Mouse (Mus musculus) CH12.LX (cell line): ENCODE data around the gene Zkscan3. TPM values are rescaled to one million over a fixed set of nuclear protein-coding genes. Genes with fewer than 3 reads are reported as not detected.
A peak's percentile ranks its signal among the peaks of the same experiment; 100 is the strongest.
"Not testable (repeated sequence)": the region's sequence is repeated elsewhere in the genome, so short reads cannot be mapped to it uniquely, and the experiment has no call there.

ENCODE experiments used
- DNase-seq: peaks from one replicate; pipeline ENCODE4 v3.0.0-alpha.2; 2013; ENCODE audit errors: extremely low read depth
- H3K27ac ChIP-seq: 2 replicates; pipeline ENCODE4 v1.5.1; 2012; ENCODE audit warnings: low read depth, mild to moderate bottlenecking, control low read depth, moderate library complexity; ENCODE audit not compliant: insufficient read depth
- H3K27me3 ChIP-seq: replicated peaks from 2 replicates; pipeline ENCODE3; 2012; ENCODE audit warnings: inconsistent platforms
- H3K36me3 ChIP-seq, 2 experiments: replicated peaks in 1 of 2; 2 replicates each; pipeline versions ENCODE3 to v1.6.1; 2012; ENCODE audit warnings: inconsistent platforms in 1 of 2, low read length in 1 of 2, mild to moderate bottlenecking in 1 of 2, mixed read lengths in 1 of 2, moderate library complexity in 1 of 2; ENCODE audit not compliant: control insufficient read depth in 1 of 2, insufficient read depth in 1 of 2
- H3K4me1 ChIP-seq, 2 experiments: 2 replicates each; pipeline ENCODE4 v1.6.1; 2012; ENCODE audit warnings: inconsistent platforms in 1 of 2, moderate library complexity in 1 of 2; ENCODE audit not compliant: insufficient read depth in 2 of 2, control insufficient read depth in 1 of 2
- H3K4me2 ChIP-seq: 2 replicates; pipeline ENCODE4 v1.6.1; 2012; ENCODE audit warnings: low read depth, mild to moderate bottlenecking, control low read depth; ENCODE audit not compliant: poor library complexity, insufficient read depth, severe bottlenecking
- H3K4me3 ChIP-seq, 3 experiments: fragments of 150-350 bp in 1 of 3; sonication (generic) in 1 of 3; replicated peaks in 1 of 3; 2 replicates each; pipeline versions ENCODE3 to v1.5.1; 2011 to 2012; ENCODE audit warnings: low read depth in 2 of 3, low read length in 2 of 3, mild to moderate bottlenecking in 2 of 3, moderate library complexity in 2 of 3, control low read depth in 1 of 3, improper control_type of control experiment in 1 of 3, inconsistent platforms in 1 of 3, mixed read lengths in 1 of 3; ENCODE audit not compliant: poor library complexity in 1 of 3
- H3K79me2 ChIP-seq: replicated peaks from 2 replicates; pipeline ENCODE4 v1.6.1; 2012; ENCODE audit warnings: mild to moderate bottlenecking, moderate library complexity; ENCODE audit not compliant: control insufficient read depth, poor library complexity, insufficient read depth, severe bottlenecking; ENCODE audit errors: extremely low read depth
- H3K9ac ChIP-seq: 2 replicates; pipeline ENCODE4 v1.6.1; 2012; ENCODE audit warnings: low read depth, mild to moderate bottlenecking, control low read depth, moderate library complexity; ENCODE audit not compliant: insufficient read depth
- H3K9me3 ChIP-seq: replicated peaks from 2 replicates; pipeline ENCODE3; 2012; ENCODE audit warnings: low read length, inconsistent platforms, mixed read lengths
- BHLHE40 ChIP-seq: IDR thresholded peaks from 2 replicates; pipeline ENCODE4 v1.6.1; 2011; ENCODE audit warnings: mild to moderate bottlenecking, low read depth, low read length, improper control_type of control experiment
- CHD1 ChIP-seq: IDR thresholded peaks from 2 replicates; pipeline ENCODE4 v1.6.1; 2012; ENCODE audit warnings: low read depth, low read length, improper control_type of control experiment, inconsistent platforms
- CTCF ChIP-seq, 2 experiments: IDR thresholded peaks in 1 of 2; conservative IDR thresholded peaks in 1 of 2; 2 replicates each; pipeline ENCODE4 v1.5.1; 2011 to 2012; ENCODE audit warnings: low read depth in 2 of 2, low read length in 2 of 2, improper control_type of control experiment in 1 of 2, inconsistent platforms in 1 of 2, mild to moderate bottlenecking in 1 of 2, moderate library complexity in 1 of 2
- E2F4 ChIP-seq: IDR thresholded peaks from 2 replicates; pipeline ENCODE4 v1.6.1; 2011; ENCODE audit warnings: low read depth, low read length, improper control_type of control experiment; ENCODE audit not compliant: insufficient replicate concordance
- ELF1 ChIP-seq: IDR thresholded peaks from 2 replicates; pipeline ENCODE4 v1.6.1; 2014; ENCODE audit warnings: low read depth, mild to moderate bottlenecking, inconsistent platforms, low read length, improper control_type of control experiment
- EP300 ChIP-seq: IDR thresholded peaks from 2 replicates; pipeline ENCODE4 v1.6.1; 2011; ENCODE audit warnings: low read length, improper control_type of control experiment
- HCFC1 ChIP-seq: IDR thresholded peaks from 2 replicates; pipeline ENCODE4 v1.6.1; 2012; ENCODE audit warnings: low read depth, mild to moderate bottlenecking, inconsistent platforms, low read length, improper control_type of control experiment
- MAFK ChIP-seq: IDR thresholded peaks from 2 replicates; pipeline ENCODE4 v1.6.1; 2011; ENCODE audit warnings: low read length, improper control_type of control experiment; ENCODE audit not compliant: insufficient replicate concordance
- MAX ChIP-seq: IDR thresholded peaks from 2 replicates; pipeline ENCODE4 v1.6.1; 2011; ENCODE audit warnings: low read length, improper control_type of control experiment
- MAZ ChIP-seq: IDR thresholded peaks from 2 replicates; pipeline ENCODE4 v1.6.1; 2012; ENCODE audit warnings: low read depth, mild to moderate bottlenecking, inconsistent platforms, low read length, improper control_type of control experiment, moderate library complexity
- MYC ChIP-seq: IDR thresholded peaks from 2 replicates; pipeline ENCODE4 v1.6.1; 2011; ENCODE audit warnings: low read depth, mild to moderate bottlenecking, improper control_type of control experiment, low read length
- NRF1 ChIP-seq: IDR thresholded peaks from 2 replicates; pipeline ENCODE4 v1.6.1; 2014; ENCODE audit warnings: low read depth, mild to moderate bottlenecking, inconsistent platforms, low read length, improper control_type of control experiment, moderate library complexity
- POLR2AphosphoS2 ChIP-seq: IDR thresholded peaks from 2 replicates; pipeline ENCODE4 v1.6.1; 2011; ENCODE audit warnings: low read depth, low read length, improper control_type of control experiment
- RCOR1 ChIP-seq: conservative IDR thresholded peaks from 2 replicates; pipeline ENCODE4 v1.6.1; 2012; ENCODE audit warnings: low read depth, mild to moderate bottlenecking, inconsistent platforms, low read length, improper control_type of control experiment
- SMC3 ChIP-seq: IDR thresholded peaks from 2 replicates; pipeline ENCODE4 v1.6.1; 2011; ENCODE audit warnings: low read depth, low read length, improper control_type of control experiment
- TBP ChIP-seq: conservative IDR thresholded peaks from 2 replicates; pipeline ENCODE4 v1.6.1; 2011; ENCODE audit warnings: low read depth, low read length, improper control_type of control experiment
- USF1 ChIP-seq: IDR thresholded peaks from 2 replicates; pipeline ENCODE4 v1.6.1; 2014; ENCODE audit warnings: low read depth, mild to moderate bottlenecking, inconsistent platforms, low read length, improper control_type of control experiment
- USF2 ChIP-seq: conservative IDR thresholded peaks from 2 replicates; pipeline ENCODE4 v1.6.1; 2011; ENCODE audit warnings: low read depth, low read length, improper control_type of control experiment
- ZKSCAN1 ChIP-seq: IDR thresholded peaks from 2 replicates; pipeline ENCODE4 v1.6.1; 2012; ENCODE audit warnings: low read depth, inconsistent platforms, low read length, improper control_type of control experiment, borderline replicate concordance
- ZNF384 ChIP-seq: IDR thresholded peaks from 2 replicates; pipeline ENCODE4 v1.6.1; 2012; ENCODE audit warnings: low read depth, low read length, improper control_type of control experiment, inconsistent platforms
- dilution Hi-C: fragments of 300-500 bp; cut with MboI; formaldehyde crosslinking; loops from 2 replicates; pipeline ENCODE4 v1.14.3; 2020; ENCODE audit warnings: low sequenced_read_pairs; ENCODE audit not compliant: extremely low pct_unique_long_range_greater_than_20kb, extremely low pct_ligation_motif_present
- in situ Hi-C: fragments of 300-500 bp; cut with MboI; formaldehyde crosslinking; loops from 3 replicates; pipeline ENCODE4 v1.14.3; 2019; ENCODE audit warnings: low sequenced_read_pairs, low pct_ligation_motif_present, low pct_unique_long_range_greater_than_20kb, mixed read lengths
- polyA plus RNA-seq: library from polyadenylated mRNA; unstranded; fragments of >175 nt; gene quantifications from 2 replicates; pipeline ENCODE4 v1.2.1, GENCODE M21; 2012; ENCODE audit warnings: low read depth; ENCODE audit not compliant: insufficient read length
- total RNA-seq, 2 experiments: library from RNA; depleted of rRNA; stranded (reverse); fragments of 300-350 nt in 1 of 2; fragments of >200 nt in 1 of 2; gene quantifications; 2 replicates each; pipeline ENCODE4 v1.2.3; 2012 to 2014

The Zkscan3 gene
- total and polyA plus RNA-seq, 3 experiments: 19.1 to 32.7 (median 20.9) TPM

GRCm38 (mm10) chr13:21397486-21397885 lies 5.1 kb downstream of the Zkscan3 start:
- peaks cover 0 to 39% of the 10 kb centered on the region in 2 experiments; a peak in 2 of 4 replicates for H3K4me1 ChIP-seq
- H3K9ac ChIP-seq: no peak overlapping the region
- DNase-seq: no peak
- dilution Hi-C loops (no loop called here), in situ Hi-C loops (loop anchor here (25.0 kb wide), 1 partner anchor 315 kb away; the partner anchor contains the start of genes Hist1h2ai, Hist1h2bl, Hist1h2bm and Hist1h3h)
- no peak overlapping the region for H3K4me3 ChIP-seq
- H3K4me2 ChIP-seq: no peak overlapping the region
- H3K27me3 ChIP-seq: no peaks in the 10 kb centered on the region
- peaks cover 18% of the 10 kb centered on the region for H3K79me2 ChIP-seq
- H3K36me3 ChIP-seq: peaks cover 47 to 75% of the 10 kb centered on the region in 2 experiments
- no peak overlapping the region for H3K27ac ChIP-seq
- no peaks in the 10 kb centered on the region for H3K9me3 ChIP-seq
- TF ChIP-seq NRF1: no peak
- TF ChIP-seq EP300: 0 out of 2 replicates have a peak, but pooled peaks have one; percentile 24
- no peak for TF ChIP-seq USF2
- no peak for TF ChIP-seq ZKSCAN1
- TF ChIP-seq, all 38 proteins: peak for 1

GRCm38 (mm10) chr13:21396048-21396447 lies 6.5 kb downstream of the Zkscan3 start:
- H3K9ac ChIP-seq, dilution Hi-C loops, H3K27ac ChIP-seq, H3K4me3 ChIP-seq, DNase-seq, H3K9me3 ChIP-seq, H3K4me2 ChIP-seq, H3K27me3 ChIP-seq, H3K79me2 ChIP-seq: not testable (repeated sequence)
- Histone ChIP-seq H3K36me3 (peaks cover 58 to 86% of the 10 kb centered on the region in 2 experiments), H3K4me1 (peaks cover 0 to 34% of the 10 kb centered on the region in 2 experiments; a peak in 2 of 4 replicates)
- in situ Hi-C loops: loop anchor here (25.0 kb wide), 1 partner anchor 316 kb away; the partner anchor contains the start of genes Hist1h2ai, Hist1h2bl, Hist1h2bm and Hist1h3h

- Histone ChIP-seq H3K9ac (no peak overlapping the region), H3K79me2 (0 out of 2 replicates have a peak, but pooled peaks cover 4% of the 10 kb centered on the region)
Measured at GRCm38 (mm10) chr13:21395623-21396022, 6.9 kb downstream of the Zkscan3 start.

More at GRCm38 (mm10) chr13:21395623-21396022, 6.9 kb downstream of the Zkscan3 start:
- Histone ChIP-seq H3K36me3 (peaks cover 58 to 87% of the 10 kb centered on the region in 2 experiments), H3K4me3 (no peak overlapping the region), H3K4me1 (peaks cover 0 to 30% of the 10 kb centered on the region in 2 experiments; a peak in 2 of 4 replicates), H3K27me3 (no peaks in the 10 kb centered on the region), H3K4me2 (no peak overlapping the region), H3K27ac (no peak overlapping the region), H3K9me3 (no peaks in the 10 kb centered on the region)
- TF ChIP-seq CTCF (conservative IDR thresholded peaks at IDR 0.05 in 1 of 2, IDR thresholded peaks at IDR 0.05 in 1 of 2; ENCODE audit: low read depth in 2 of 2, low read length in 2 of 2): no peak
- no peak for TF ChIP-seq CHD1
- TF ChIP-seq ELF1: no peak
- no peak for TF ChIP-seq MAX
- TF ChIP-seq POLR2AphosphoS2: no peak
- no peak for TF ChIP-seq USF2
- no peak for TF ChIP-seq EP300
- TF ChIP-seq USF1: no peak
- TF ChIP-seq HCFC1: no peak
- no peak for TF ChIP-seq MYC
- no peak for TF ChIP-seq MAZ
- no peak for TF ChIP-seq RCOR1
- no peak for TF ChIP-seq ZNF384
- no peak for TF ChIP-seq TBP
- no peak for TF ChIP-seq SMC3
- TF ChIP-seq MAFK: no peak
- TF ChIP-seq ZKSCAN1: no peak
- TF ChIP-seq E2F4: no peak
- TF ChIP-seq BHLHE40: no peak
- DNase-seq: no peak
- in situ Hi-C loops (loop anchor here (25.0 kb wide), 1 partner anchor 317 kb away; the partner anchor contains the start of genes Hist1h2ai, Hist1h2bl, Hist1h2bm and Hist1h3h), dilution Hi-C loops (no loop called here)
